Mouse (Mus musculus) midbrain, embryonic 11.5 days (tissue): Measurements from ENCODE around the gene Tmem30b. TPM values are rescaled to one million over a fixed set of nuclear protein-coding genes. Genes with fewer than 3 reads are reported as not detected.

Source experiments
- ATAC-seq: fragments of 200-750 bp; cut with Nextera tagmentation; 2 replicates; pipeline ENCODE4 v1.8.0; 2017; ENCODE audit warnings: moderate TSS enrichment, moderate library complexity; ENCODE audit not compliant: low FRiP score
- DNase-seq: peaks from one replicate; pipeline ENCODE4 v3.0.0; 2015; ENCODE audit warnings: low spot score; ENCODE audit errors: missing footprints
- H3K27ac ChIP-seq: fragments of 300-500 bp; sonication (generic); 2 replicates; pipeline ENCODE4 v1.5.1; 2014; ENCODE audit warnings: low read depth, low read length
- H3K27me3 ChIP-seq: fragments of 300-500 bp; sonication (generic); 2 replicates; pipeline ENCODE4 v1.6.1; 2014; ENCODE audit warnings: mild to moderate bottlenecking, low read length, moderate library complexity, mixed read lengths; ENCODE audit not compliant: control insufficient read depth, insufficient read depth
- H3K36me3 ChIP-seq: fragments of 300-500 bp; sonication (generic); 2 replicates; pipeline ENCODE4 v1.6.1; 2014; ENCODE audit warnings: mild to moderate bottlenecking, low read length, moderate library complexity, mixed read lengths; ENCODE audit not compliant: control insufficient read depth, insufficient read depth
- H3K4me1 ChIP-seq: fragments of 300-500 bp; sonication (generic); 2 replicates; pipeline ENCODE4 v1.6.1; 2014; ENCODE audit warnings: low read length; ENCODE audit not compliant: control insufficient read depth, insufficient read depth
- H3K4me2 ChIP-seq: fragments of 300-500 bp; sonication (generic); 2 replicates; pipeline ENCODE4 v1.6.1; 2014; ENCODE audit warnings: mild to moderate bottlenecking, moderate library complexity
- H3K4me3 ChIP-seq: fragments of 300-500 bp; sonication (generic); 2 replicates; pipeline ENCODE4 v1.5.1; 2014; ENCODE audit warnings: low read depth, low read length
- H3K9ac ChIP-seq: fragments of 300-500 bp; sonication (generic); 2 replicates; pipeline ENCODE4 v1.6.1; 2014; ENCODE audit warnings: low read length
- H3K9me3 ChIP-seq: fragments of 300-500 bp; sonication (generic); 2 replicates; pipeline ENCODE4 v1.6.1; 2016; ENCODE audit warnings: low read length; ENCODE audit not compliant: control insufficient read depth
- WGBS: fragments of 180-500 bp; shearing (Covaris S2); extraction: QIAGEN DNeasy Blood & Tissue Kit; methylation state at CpG from one replicate; pipeline ENCODE4 v1.1.7; 2014; 5-methylcytosine and 5-hydroxymethylcytosine counted together
- polyA plus RNA-seq: library from polyadenylated mRNA; unstranded; fragments of >200 nt; fragmentation: Nextera tagmentation; extraction: Ambion mirVana; gene quantifications from 2 replicates; pipeline ENCODE4 v1.2.1, GENCODE M21; 2014

Tmem30b gene
- polyA plus RNA-seq, 1 experiment from 2014 or later = 0.92 TPM

DNA sequence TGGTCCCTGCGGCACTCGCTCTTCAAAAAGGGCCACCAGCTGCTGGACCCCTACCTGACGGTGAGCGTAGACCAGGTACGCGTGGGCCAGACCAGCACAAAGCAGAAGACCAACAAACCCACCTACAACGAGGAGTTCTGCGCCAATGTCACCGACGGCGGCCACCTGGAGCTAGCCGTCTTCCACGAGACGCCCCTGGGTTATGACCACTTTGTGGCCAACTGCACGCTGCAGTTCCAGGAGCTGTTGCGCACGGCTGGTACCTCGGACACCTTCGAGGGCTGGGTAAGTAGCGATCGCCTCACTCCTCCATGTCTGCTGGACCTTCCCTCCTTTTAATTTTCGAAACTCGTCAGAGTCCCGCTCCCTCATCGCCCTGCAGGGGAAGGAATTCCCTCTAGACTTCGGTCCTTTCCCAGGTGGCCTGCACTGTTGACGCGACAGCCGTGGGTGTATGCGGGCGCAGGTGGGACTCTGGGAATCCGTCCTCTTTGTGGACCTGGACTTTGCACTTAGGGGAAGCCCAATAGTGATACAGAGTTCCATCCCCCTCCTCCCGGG lies 39.1 kb upstream of the Tmem30b start:
- Histone ChIP-seq H3K4me3 (peak overlapping the region; percentile 67), H3K9me3 (no peaks in the 10 kb centered on the region), H3K4me1 (peaks cover 8% of the 10 kb centered on the region; the same call in 1 of the 2 replicates), H3K27ac (no peak overlapping the region), H3K27me3 (peaks cover 29% of the 10 kb centered on the region), H3K36me3 (no peaks in the 10 kb centered on the region), H3K4me2 (peak overlapping the region; percentile 90), H3K9ac (peak overlapping the region; percentile 81)
- WGBS = 1% methylated on average over 33 of the region's 33 CpGs
- ATAC-seq (peak; percentile 10; the same call in 1 of the 2 replicates), DNase-seq (peak; percentile 94)

DNA sequence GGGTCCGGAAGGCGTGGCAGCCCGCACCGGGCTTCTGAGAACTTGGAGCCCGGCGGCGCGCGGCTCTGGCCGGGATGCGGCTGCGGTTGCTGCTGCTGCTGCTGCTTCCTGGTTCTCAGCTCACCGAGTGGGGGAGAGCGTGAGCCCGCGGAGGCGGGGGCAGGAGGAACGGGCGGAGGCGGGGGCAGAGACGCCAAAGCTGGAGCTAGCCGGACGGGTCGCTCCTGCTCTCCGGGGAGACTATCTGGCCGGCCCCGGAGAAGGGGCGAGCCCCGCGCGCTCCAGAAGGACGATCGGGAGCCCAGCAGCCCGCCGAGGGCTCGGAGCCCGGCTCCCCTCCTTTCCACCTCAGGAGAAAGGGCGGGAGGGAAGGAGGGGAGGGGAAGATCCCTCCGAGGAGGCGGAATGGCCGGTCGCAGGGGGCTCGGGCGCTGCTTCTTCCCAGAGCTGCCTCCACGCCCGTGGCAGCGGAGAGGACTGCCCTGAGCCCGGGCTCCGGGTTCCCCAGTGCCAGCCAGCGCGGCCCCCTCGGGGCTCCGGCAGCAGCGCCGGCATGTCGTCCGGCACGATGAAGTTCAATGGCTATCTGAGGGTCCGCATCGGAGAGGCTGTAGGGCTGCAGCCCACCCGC lies 38.5 kb upstream of the Tmem30b start, which contains the start of gene Prkch:
TSS of gene Prkch (plus strand) at position 187 of the 631 bp plus-strand sequence.
- Histone ChIP-seq H3K4me2 (peak within 1 kb of the TSS; percentile 90), H3K9me3 (no peaks in the 10 kb centered on the region), H3K27ac (no peak within 1 kb of the TSS), H3K4me1 (peaks cover 8% of the 10 kb centered on the region; the same call in 1 of the 2 replicates), H3K4me3 (peak within 1 kb of the TSS; percentile 67), H3K27me3 (peaks cover 29% of the 10 kb centered on the region), H3K36me3 (no peaks in the 10 kb centered on the region), H3K9ac (peak within 1 kb of the TSS; percentile 81)
- DNase-seq (peak; percentile 96), ATAC-seq (peak; percentile 91)
- WGBS = under 1% methylated on average over 49 of the region's 61 CpGs

DNA sequence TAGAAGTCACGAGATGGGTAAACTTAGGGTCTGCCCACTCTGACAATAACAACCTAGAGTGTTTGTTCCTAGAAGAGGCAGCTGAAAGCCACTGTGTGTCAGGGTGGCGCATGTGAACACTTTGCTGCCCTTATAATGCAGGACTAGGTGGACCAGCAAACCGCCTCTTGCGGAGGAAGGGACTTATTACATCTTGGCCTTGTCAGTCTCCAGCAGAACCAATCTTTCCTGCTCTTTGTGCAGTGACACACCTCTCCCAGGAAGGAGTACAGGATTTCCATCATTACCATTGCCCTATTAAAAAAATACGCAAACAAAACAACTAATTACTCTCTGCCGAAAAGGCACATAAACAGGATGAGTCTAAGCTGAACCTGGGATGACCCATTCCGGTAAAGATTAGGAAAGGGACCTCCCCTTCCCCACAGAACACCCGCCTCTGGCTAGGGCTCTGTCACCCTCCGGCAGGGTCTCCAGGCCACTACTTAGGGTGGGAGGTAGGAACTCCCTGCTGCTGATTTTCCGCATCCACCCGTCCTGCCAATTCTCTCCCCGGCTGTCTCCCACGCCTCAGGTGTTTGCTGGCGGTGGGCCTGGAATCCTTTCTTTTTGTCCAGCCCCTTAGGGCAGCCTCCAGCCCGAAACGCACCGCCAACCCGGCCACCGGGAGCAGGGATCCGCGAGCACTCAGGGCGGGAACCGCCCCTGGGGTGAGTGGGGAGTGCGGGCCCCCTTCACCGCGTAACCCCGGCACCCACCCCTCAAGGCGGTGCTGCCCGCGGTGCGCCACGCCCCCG lies 37.8 kb upstream of the Tmem30b start:
- Histone ChIP-seq H3K4me2 (peak overlapping the region; percentile 90), H3K9me3 (no peaks in the 10 kb centered on the region), H3K27me3 (peaks cover 29% of the 10 kb centered on the region), H3K36me3 (no peaks in the 10 kb centered on the region), H3K27ac (no peak overlapping the region), H3K4me1 (peaks cover 8% of the 10 kb centered on the region; the same call in 1 of the 2 replicates), H3K4me3 (peak overlapping the region; percentile 67), H3K9ac (peak overlapping the region; percentile 81)
- DNase-seq (peak; percentile 96), ATAC-seq (peak; percentile 51; the same call in 1 of the 2 replicates)
- WGBS = 5% methylated on average over 29 of the region's 33 CpGs

- peaks cover 8% of the 10 kb centered on the region; the same call in 1 of the 2 replicates for H3K4me1 ChIP-seq
- H3K9ac ChIP-seq = no peak overlapping the region
- H3K27me3 ChIP-seq = peaks cover 29% of the 10 kb centered on the region
- H3K27ac ChIP-seq = no peak overlapping the region
- 77% methylated on average over 9 of the region's 9 CpGs for WGBS
- DNase-seq (no peak), ATAC-seq (no peak)
- no peak overlapping the region for H3K4me3 ChIP-seq
- H3K9me3 ChIP-seq = no peaks in the 10 kb centered on the region
- no peaks in the 10 kb centered on the region for H3K36me3 ChIP-seq
- no peak overlapping the region for H3K4me2 ChIP-seq
Observed at GRCm38 (mm10) chr12:73583318-73583717, 37.1 kb upstream of the Tmem30b start.

DNA sequence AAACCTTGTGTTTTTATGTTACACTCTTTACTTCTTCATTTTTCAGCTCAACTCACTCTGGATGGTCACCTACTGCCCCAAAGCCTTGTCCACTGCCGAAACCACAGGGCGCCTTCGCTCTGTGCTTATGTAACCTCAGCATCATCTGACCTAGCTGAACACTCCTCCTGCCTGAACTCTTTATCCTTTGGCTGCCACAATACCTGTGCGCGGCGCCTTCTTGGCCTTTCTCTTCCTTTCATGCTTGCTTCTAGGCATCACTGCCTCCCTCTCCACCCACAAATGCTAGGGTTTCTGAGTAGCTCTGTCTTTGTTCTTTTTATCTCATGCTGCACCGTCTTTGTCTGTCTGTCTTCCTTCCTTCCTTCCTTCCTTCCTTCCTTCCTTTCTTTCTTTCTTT lies 34.6 kb upstream of the Tmem30b start:
- WGBS = 79% methylated on average over 7 of the region's 7 CpGs
- DNase-seq (no peak), ATAC-seq (no peak)
- Histone ChIP-seq H3K27ac (no peak overlapping the region), H3K36me3 (no peaks in the 10 kb centered on the region), H3K9me3 (no peaks in the 10 kb centered on the region), H3K4me2 (no peak overlapping the region), H3K9ac (no peak overlapping the region), H3K4me1 (peaks cover 8% of the 10 kb centered on the region; the same call in 1 of the 2 replicates), H3K4me3 (no peak overlapping the region), H3K27me3 (peaks cover 18% of the 10 kb centered on the region)

DNA sequence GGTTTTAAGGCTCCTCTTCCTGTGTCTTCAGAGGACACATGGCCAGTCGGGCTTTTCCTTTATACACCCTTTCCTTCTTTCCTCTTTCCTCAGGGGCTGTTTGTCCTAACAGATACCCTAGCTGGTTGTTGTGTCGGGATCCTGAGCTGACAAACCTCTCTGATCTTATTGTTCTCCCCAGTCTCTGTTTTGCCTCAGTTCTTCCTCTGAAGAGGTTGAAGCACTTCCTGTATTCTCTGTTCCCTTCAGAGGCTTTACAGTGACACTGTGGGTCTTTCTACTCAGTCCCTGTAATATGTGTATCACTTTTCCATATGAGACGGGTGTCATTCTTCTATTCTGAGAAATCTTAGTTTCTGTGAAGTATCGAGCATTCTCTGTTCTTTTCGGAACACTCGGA lies 31.9 kb upstream of the Tmem30b start:
- DNase-seq = no peak
- H3K4me3 ChIP-seq = no peak overlapping the region
- no peaks in the 10 kb centered on the region for H3K4me1 ChIP-seq
- no peak for ATAC-seq
- H3K36me3 ChIP-seq = no peaks in the 10 kb centered on the region
- H3K27me3 ChIP-seq = peaks cover 2% of the 10 kb centered on the region; the same call in 1 of the 2 replicates
- no peak overlapping the region for H3K27ac ChIP-seq
- H3K4me2 ChIP-seq = no peak overlapping the region
- H3K9ac ChIP-seq = no peak overlapping the region
- 77% methylated on average over 6 of the region's 6 CpGs for WGBS
- no peaks in the 10 kb centered on the region for H3K9me3 ChIP-seq

- Histone ChIP-seq H3K27me3 (no peaks in the 10 kb centered on the region), H3K9ac (no peak overlapping the region), H3K36me3 (no peaks in the 10 kb centered on the region), H3K9me3 (no peaks in the 10 kb centered on the region), H3K4me3 (no peak overlapping the region), H3K4me2 (no peak overlapping the region), H3K27ac (no peak overlapping the region), H3K4me1 (no peaks in the 10 kb centered on the region)
- ATAC-seq (no peak), DNase-seq (no peak)
- 81% methylated on average over 15 of the region's 15 CpGs for WGBS
Observed at GRCm38 (mm10) chr12:73574632-73575031, 28.4 kb upstream of the Tmem30b start.

GRCm38 (mm10) chr12:73565620-73565969 lies 19.4 kb upstream of the Tmem30b start:
- peak overlapping the region; percentile 50 for H3K4me2 ChIP-seq
- no peaks in the 10 kb centered on the region for H3K9me3 ChIP-seq
- peak overlapping the region; percentile 27; the same call in 1 of the 2 replicates for H3K4me3 ChIP-seq
- no peaks in the 10 kb centered on the region for H3K36me3 ChIP-seq
- H3K4me1 ChIP-seq = no peaks in the 10 kb centered on the region
- DNase-seq (no peak), ATAC-seq (no peak)
- H3K27me3 ChIP-seq = no peaks in the 10 kb centered on the region
- H3K27ac ChIP-seq = no peak overlapping the region
- 70% methylated on average over 11 of the region's 11 CpGs for WGBS
- no peak overlapping the region for H3K9ac ChIP-seq
